In genomic region chr6:120978019-120978621, GRCm38 (mm10) we compare ENCODE assay signal across 8 mouse cellular contexts.
DNase-seq lines count a peak whose midpoint lies in the region; ATAC-seq lines count a peak whose summit lies in the region.

No protein-coding gene starts in this region.

- WGBS in heart, embryonic 10.5 days: 36% methylated on average over 18 of the region's 18 CpGs
- WGBS in limb, embryonic 13.5 days: 49% methylated on average over 18 of the region's 18 CpGs

- peak; percentile 25 to 28; a peak in 2 of 4 replicates for ATAC-seq in hematopoietic stem cell, adult 5-6 weeks (replicated peaks in 1 of 2; ENCODE audit: insufficient read depth in 1 of 2, low FRiP score in 2 of 2, low TSS enrichment in 1 of 2, low read depth in 1 of 2, poor library complexity in 2 of 2, severe bottlenecking in 2 of 2)
- peak; percentile 65 for ATAC-seq in limb, embryonic 13.5 days (ENCODE audit: low FRiP score, low read depth)

- H3K9me3 ChIP-seq in heart, embryonic 10.5 days: no peaks in the 10 kb centered on the region
- no peaks in the 10 kb centered on the region for H3K9me3 ChIP-seq in limb, embryonic 13.5 days

- no peak overlapping the region for H3K9ac ChIP-seq in limb, embryonic 13.5 days

- peaks cover 23% of the 10 kb centered on the region for H3K4me1 ChIP-seq in heart, embryonic 10.5 days
- peaks cover 13% of the 10 kb centered on the region for H3K4me1 ChIP-seq in limb, embryonic 13.5 days

- H3K36me3 ChIP-seq in heart, embryonic 10.5 days: peaks cover 43% of the 10 kb centered on the region
- peaks cover 29% of the 10 kb centered on the region for H3K36me3 ChIP-seq in limb, embryonic 13.5 days

- no peak for DNase-seq in heart, embryonic 10.5 days (ENCODE audit: low spot score)
- no peak for DNase-seq in heart, adult 11 months
- peak; percentile 81 for DNase-seq in ES-CJ7 (ENCODE audit: low read depth, low spot score)
- DNase-seq in retina, embryonic 14.5 days (ENCODE audit: low spot score): peak; percentile 52
- DNase-seq in layer of hippocampus, adult 8-10 months (ENCODE audit: low spot score in 2 of 2): no peak
- DNase-seq in urinary bladder, postnatal 36 days (ENCODE audit: low spot score in 2 of 2): no peak

- no peak overlapping the region for H3K4me3 ChIP-seq in heart, embryonic 10.5 days
- H3K4me3 ChIP-seq in limb, embryonic 13.5 days: no peak overlapping the region

- peak overlapping the region; percentile 80 for H3K27ac ChIP-seq in heart, embryonic 10.5 days
- peak overlapping the region; percentile 28 for H3K27ac ChIP-seq in limb, embryonic 13.5 days

- H3K4me2 ChIP-seq in limb, embryonic 13.5 days (replicated peaks): no peak overlapping the region

- H3K27me3 ChIP-seq in heart, embryonic 10.5 days (ENCODE audit: insufficient read depth, poor library complexity, severe bottlenecking): no peaks in the 10 kb centered on the region
- no peaks in the 10 kb centered on the region for H3K27me3 ChIP-seq in limb, embryonic 13.5 days

Comparison
In these comparisons a context has a peak if more than half of its experiments do, and no peak if none do; other contexts are left out.
1. DNase-seq: peak in ES-CJ7 (single experiment) and retina, embryonic 14.5 days (single experiment); none in heart, embryonic 10.5 days (single experiment), heart, adult 11 months (single experiment), layer of hippocampus, adult 8-10 months (0 of 2) and urinary bladder, postnatal 36 days (0 of 2).